Mouse (Mus musculus) midbrain, embryonic 12.5 days (tissue): ENCODE data around the gene Mfng. TPM values are rescaled to one million over a fixed set of nuclear protein-coding genes. Genes with fewer than 3 reads are reported as not detected.

ENCODE experiments used
- ATAC-seq: fragments of 200-750 bp; cut with Nextera tagmentation; 2 replicates; pipeline ENCODE4 v1.8.0; 2017; ENCODE audit warnings: low read depth, moderate TSS enrichment, moderate library complexity; ENCODE audit not compliant: low FRiP score
- H3K27ac ChIP-seq: fragments of 300-500 bp; sonication (generic); replicated peaks from 2 replicates; pipeline ENCODE4 v1.5.1; 2016; ENCODE audit warnings: mild to moderate bottlenecking
- H3K27me3 ChIP-seq: fragments of 300-500 bp; sonication (generic); 2 replicates; pipeline ENCODE4 v1.6.1; 2016; ENCODE audit warnings: mild to moderate bottlenecking
- H3K36me3 ChIP-seq: fragments of 300-500 bp; sonication (generic); 2 replicates; pipeline ENCODE4 v1.6.1; 2016
- H3K4me1 ChIP-seq: fragments of 300-500 bp; sonication (generic); 2 replicates; pipeline ENCODE4 v1.6.1; 2016
- H3K4me2 ChIP-seq: fragments of 300-500 bp; sonication (generic); replicated peaks from 2 replicates; pipeline ENCODE4 v1.6.1; 2016; ENCODE audit warnings: mild to moderate bottlenecking, moderate library complexity
- H3K4me3 ChIP-seq: fragments of 300-500 bp; sonication (generic); 2 replicates; pipeline ENCODE4 v1.5.1; 2016; ENCODE audit warnings: mild to moderate bottlenecking
- H3K9ac ChIP-seq: fragments of 300-500 bp; sonication (generic); replicated peaks from 2 replicates; pipeline ENCODE4 v1.6.1; 2016; ENCODE audit warnings: mild to moderate bottlenecking, moderate library complexity
- H3K9me3 ChIP-seq: fragments of 300-500 bp; sonication (generic); 2 replicates; pipeline ENCODE4 v1.6.1; 2016; ENCODE audit warnings: mild to moderate bottlenecking
- WGBS: fragments of 180-500 bp; shearing (Covaris S2); methylation state at CpG from one replicate; pipeline ENCODE4 v1.1.7; 2016; 5-methylcytosine and 5-hydroxymethylcytosine counted together
- polyA plus RNA-seq: library from polyadenylated mRNA; unstranded; fragments of >200 nt; fragmentation: Nextera tagmentation; extraction: Ambion mirVana; gene quantifications from 2 replicates; pipeline ENCODE4 v1.2.1, GENCODE M21; 2016

Gene Mfng
- polyA plus RNA-seq, 1 experiment from 2014 or later, result 119 TPM

DNA sequence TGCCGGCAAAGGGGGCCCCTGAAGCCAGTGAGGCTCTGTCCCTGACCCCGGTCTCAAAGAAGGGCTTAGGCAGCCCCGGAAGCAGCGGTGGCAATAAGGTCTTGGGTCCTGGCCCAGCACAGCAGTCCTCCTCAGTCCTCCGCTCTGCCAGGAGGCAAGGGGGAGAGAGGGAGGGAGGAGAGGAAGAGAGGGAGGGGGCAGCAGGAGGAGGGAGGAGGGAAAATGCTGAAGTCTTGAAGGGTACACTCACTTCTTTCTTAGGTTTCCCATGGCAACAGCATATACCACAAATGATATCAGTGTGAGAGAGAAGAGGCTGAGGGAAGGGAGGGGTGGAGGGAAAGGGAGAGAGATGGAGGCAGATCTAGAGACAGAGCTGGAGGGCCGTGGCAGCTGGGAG is 62.6 kb downstream of the Mfng start:
- Histone ChIP-seq H3K4me1 (peaks cover 41% of the 10 kb centered on the region), H3K36me3 (no peaks in the 10 kb centered on the region), H3K27ac (0 out of 2 replicates have a peak overlapping the region, but pooled peaks have one; percentile 43), H3K27me3 (peaks cover 66% of the 10 kb centered on the region), H3K9me3 (no peaks in the 10 kb centered on the region), H3K4me2 (no peak overlapping the region), H3K4me3 (no peak overlapping the region), H3K9ac (no peak overlapping the region)
- WGBS, result 31% methylated on average over 6 of the region's 6 CpGs
- ATAC-seq, result no peak

DNA sequence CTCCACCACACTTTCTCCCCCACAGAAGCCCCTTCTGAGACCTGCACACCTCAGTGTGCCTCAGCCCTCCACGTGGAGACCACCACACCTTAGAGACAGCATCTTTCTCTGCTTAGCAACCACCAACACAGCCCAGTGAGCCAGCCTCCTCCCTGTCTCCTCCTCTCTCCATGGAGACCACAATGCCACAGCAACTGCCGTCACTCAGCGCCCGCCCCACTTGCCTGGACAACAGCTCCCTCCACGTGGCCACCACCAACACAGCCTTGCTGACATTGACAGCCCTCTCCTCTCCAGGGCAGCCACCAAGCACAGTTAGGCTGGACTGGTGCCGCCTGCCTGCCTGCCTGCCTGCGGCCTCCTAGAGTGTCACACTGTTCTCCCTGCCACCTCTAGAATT is 63.5 kb downstream of the Mfng start:
- Histone ChIP-seq H3K36me3 (no peaks in the 10 kb centered on the region), H3K9ac (0 out of 2 replicates have a peak overlapping the region, but pooled peaks have one; percentile 28), H3K4me1 (peaks cover 41% of the 10 kb centered on the region), H3K9me3 (no peaks in the 10 kb centered on the region), H3K27me3 (peaks cover 61% of the 10 kb centered on the region), H3K4me3 (no peak overlapping the region), H3K27ac (peak overlapping the region; percentile 43; the same call in 1 of the 2 replicates), H3K4me2 (no peak overlapping the region)
- WGBS, result 14% methylated on average over 7 of the region's 7 CpGs
- ATAC-seq, result peak; percentile 45; the same call in 1 of the 2 replicates

GRCm38 (mm10) chr15:78706630-78707029 is 66.6 kb downstream of the Mfng start:
- no peak for ATAC-seq

More at GRCm38 (mm10) chr15:78706630-78707029, 66.6 kb downstream of the Mfng start:
- Histone ChIP-seq H3K4me3 (no peak overlapping the region), H3K4me1 (peaks cover 22% of the 10 kb centered on the region), H3K4me2 (no peak overlapping the region), H3K27me3 (peaks cover 39% of the 10 kb centered on the region), H3K36me3 (no peaks in the 10 kb centered on the region), H3K9me3 (no peaks in the 10 kb centered on the region), H3K9ac (no peak overlapping the region), H3K27ac (no peak overlapping the region)
- 66% methylated on average over 3 of the region's 3 CpGs for WGBS

Other genes with a start within 250 kb of the Mfng start
- gene C1qtnf6, start 242.1 kb downstream of the Mfng start, polyA plus RNA-seq, result 8.2 and 9.0 TPM in 2 replicates
- gene Sstr3, start 228.8 kb downstream of the Mfng start, polyA plus RNA-seq, result 0.05 and 0.18 TPM in 2 replicates
- gene Rac2, start 200.7 kb downstream of the Mfng start, polyA plus RNA-seq, result 4.5 and 6.9 TPM in 2 replicates
- 5.4 and 6.9 TPM in 2 replicates for gene Cyth4, start 176.4 kb downstream of the Mfng start, polyA plus RNA-seq
- 0.88 and 2.2 TPM in 2 replicates for gene Elfn2, start 54.7 kb downstream of the Mfng start, polyA plus RNA-seq
- 2.3 and 2.6 TPM in 2 replicates for gene Card10, start 29.6 kb upstream of the Mfng start, polyA plus RNA-seq
- gene Cdc42ep1, start 69.1 kb upstream of the Mfng start, polyA plus RNA-seq, result 11.5 and 11.9 TPM in 2 replicates
- 0.56 TPM in 1 of 2 replicates, not detected in the other for gene Lgals2, start 82.1 kb upstream of the Mfng start, polyA plus RNA-seq
- gene Gga1, start 103.7 kb upstream of the Mfng start, polyA plus RNA-seq, result 50.9 and 52.7 TPM in 2 replicates
- 0.10 TPM in 1 of 2 replicates, not detected in the other for gene Gm49510, start 126.2 kb upstream of the Mfng start, polyA plus RNA-seq
- 8.2 and 9.3 TPM in 2 replicates for gene Sh3bp1, start 126.3 kb upstream of the Mfng start, polyA plus RNA-seq
- gene Pdxp, start 140.4 kb upstream of the Mfng start, polyA plus RNA-seq, result 46.3 and 53.7 TPM in 2 replicates
- gene Lgals1, start 153.2 kb upstream of the Mfng start, polyA plus RNA-seq, result 346 and 420 TPM in 2 replicates
- gene Nol12, start 161.5 kb upstream of the Mfng start, polyA plus RNA-seq, result 50.2 and 59.6 TPM in 2 replicates
- 40.0 and 45.0 TPM in 2 replicates for gene Triobp, start 174.2 kb upstream of the Mfng start, polyA plus RNA-seq